Mouse (Mus musculus) adrenal gland, adult 10 weeks (tissue): ENCODE data around the gene Olfr1346. TPM values are rescaled to one million over a fixed set of nuclear protein-coding genes. Genes with fewer than 3 reads are reported as not detected.

ENCODE experiments used
- polyA plus RNA-seq: library from polyadenylated mRNA; stranded (reverse); fragments of 350-450 nt; fragmentation: Illumina TruSeq; extraction: RNeasy Lipid Tissue Mini Kit (QIAGEN cat#74804); gene quantifications from one replicate; pipeline ENCODE4 v1.2.3, GENCODE M21; 2014; ENCODE audit warnings: low read depth, low replicate concordance

Olfr1346 gene
- polyA plus RNA-seq: not detected

GRCm38 (mm10) chr7:6466951-6467350 lies at the start of gene Olfr1346:
Gene Olfr1346 (plus strand): TSS chr7:6467101.

GRCm38 (mm10) chr7:6438388-6438787 lies 28.5 kb upstream of the Olfr1346 start, which contains the start of gene Olfr1344:
Gene Olfr1344 (plus strand): TSS chr7:6438688.

GRCm38 (mm10) chr7:6455868-6456267 lies 11.0 kb upstream of the Olfr1346 start, which contains the start of gene Olfr1336:
Gene Olfr1336 (plus strand): TSS chr7:6456168.

GRCm38 (mm10) chr7:6486841-6487240 lies 19.9 kb downstream of the Olfr1346 start, which contains the start of gene Olfr5:
Gene Olfr5 (minus strand): TSS chr7:6486941.

DNA sequence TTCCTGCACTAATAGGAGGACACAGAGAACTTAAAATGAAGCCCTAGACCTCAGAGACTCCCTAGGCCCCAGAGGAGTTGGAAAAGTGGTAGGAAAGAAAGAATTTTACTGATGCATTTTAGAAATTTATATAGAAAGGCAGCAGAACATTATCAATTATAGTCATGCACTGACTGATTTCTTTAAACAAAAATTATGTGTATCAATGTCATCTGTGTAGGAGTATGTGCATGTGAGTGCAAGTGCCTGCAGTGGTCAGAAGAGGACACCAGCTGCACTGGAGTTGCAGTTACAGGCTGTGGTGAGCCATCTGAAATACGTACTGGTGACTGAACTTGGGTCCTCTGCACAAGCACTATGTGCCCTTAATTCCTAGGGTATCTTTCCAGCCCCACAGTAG lies 32.8 kb downstream of the Olfr1346 start, which contains the start of gene Olfr1347:
Gene Olfr1347 (minus strand): TSS at position 101 of the 400 bp plus-strand sequence.

GRCm38 (mm10) chr7:6508648-6509047 lies 41.7 kb downstream of the Olfr1346 start, which contains the start of gene Olfr1348:
Gene Olfr1348 (minus strand): TSS chr7:6508748.

DNA sequence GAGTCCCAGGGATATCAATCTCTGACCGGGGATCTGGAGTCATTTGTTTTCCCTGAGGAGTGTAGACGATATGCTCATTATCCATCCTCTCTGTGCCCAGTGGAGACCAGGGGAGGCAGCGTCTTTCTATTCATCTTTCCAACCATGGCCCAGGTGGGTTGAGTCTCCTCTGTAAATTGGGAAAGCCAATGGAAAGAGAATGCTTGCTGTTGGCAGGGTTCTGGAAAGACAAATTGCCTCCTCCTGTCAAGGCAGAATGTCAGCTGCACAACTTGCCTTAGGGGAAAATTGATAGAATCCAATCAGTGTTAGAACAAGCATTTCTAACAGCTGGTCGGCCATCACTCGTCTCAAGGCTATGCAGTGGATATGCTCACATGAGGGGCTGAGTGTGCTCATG lies 55.9 kb downstream of the Olfr1346 start, which contains the start of gene Olfr1349:
Gene Olfr1349 (minus strand): TSS at position 101 of the 400 bp plus-strand sequence.

Other genes with a start within 250 kb of the Olfr1346 start
- not detected for gene Zscan5b, start 244.8 kb upstream of the Olfr1346 start, polyA plus RNA-seq
- not detected for gene Epp13, start 214.4 kb upstream of the Olfr1346 start, polyA plus RNA-seq
- gene Zfp667, start 180.5 kb upstream of the Olfr1346 start, polyA plus RNA-seq: 23.6 TPM
- 10.8 TPM for gene Zfp583, start 135.8 kb upstream of the Olfr1346 start, polyA plus RNA-seq
- 0.17 TPM for gene Gm3854, start 123.3 kb upstream of the Olfr1346 start, polyA plus RNA-seq
- gene Zfp78, start 103.8 kb upstream of the Olfr1346 start, polyA plus RNA-seq: 5.9 TPM
- gene Zfp28, start 83.8 kb upstream of the Olfr1346 start, polyA plus RNA-seq: 10.3 TPM
- gene Smim17, start 68.4 kb upstream of the Olfr1346 start, polyA plus RNA-seq: 0.41 TPM
- not detected for gene Gm20715, start 56.8 kb upstream of the Olfr1346 start, polyA plus RNA-seq
- gene Olfr1344, start 28.4 kb upstream of the Olfr1346 start, polyA plus RNA-seq: not detected
- not detected for gene Olfr1336, start 10.9 kb upstream of the Olfr1346 start, polyA plus RNA-seq
- not detected for gene Olfr5, start 19.8 kb downstream of the Olfr1346 start, polyA plus RNA-seq
- not detected for gene Olfr1347, start 32.7 kb downstream of the Olfr1346 start, polyA plus RNA-seq
- gene Olfr1348, start 41.6 kb downstream of the Olfr1346 start, polyA plus RNA-seq: not detected
- gene Olfr1349, start 55.8 kb downstream of the Olfr1346 start, polyA plus RNA-seq: not detected
- gene Olfr1350, start 97.7 kb downstream of the Olfr1346 start, polyA plus RNA-seq: not detected
- gene Zim1, start 229.3 kb downstream of the Olfr1346 start, polyA plus RNA-seq: 5.2 TPM